Mouse (Mus musculus): ENCODE measurements around the gene Dlg4. TPM values are rescaled to one million over a fixed set of nuclear protein-coding genes. Genes with fewer than 3 reads are reported as not detected.

The Dlg4 gene
- polyA plus RNA-seq, 1 experiment: 8.3 TPM

DNA sequence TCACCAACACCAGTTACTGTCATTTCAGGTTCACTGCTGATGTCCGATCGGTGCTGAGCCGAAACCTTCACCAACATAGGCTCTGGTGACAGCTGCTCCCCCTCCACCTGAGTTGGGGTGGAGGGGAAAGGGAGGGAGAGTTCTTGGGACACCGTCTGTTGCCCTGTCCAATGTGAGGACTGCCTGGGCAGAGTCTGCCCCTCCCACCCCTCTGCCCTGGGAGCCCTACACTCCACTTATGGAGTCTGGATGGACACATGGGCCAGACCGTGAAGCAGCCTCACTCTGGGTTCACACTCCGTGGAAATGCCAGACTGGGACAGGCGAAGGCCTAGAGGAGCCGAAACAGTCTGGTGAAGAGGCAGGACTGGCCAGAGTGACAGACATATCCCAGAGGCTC lies 26.8 kb upstream of the Dlg4 start:
- no peak for DNase-seq
- TF ChIP-seq POLR2A (IDR thresholded peaks at IDR 0.05; ENCODE audit: low read depth, low read length) (no peak), CTCF (conservative IDR thresholded peaks at IDR 0.05; ENCODE audit: insufficient read depth, insufficient read length, low read depth, low read length) (no peak)
- Histone ChIP-seq H3K27me3 (replicated peaks; ENCODE audit: control insufficient read depth, insufficient read depth, low read length) (no peaks in the 10 kb centered on the region), H3K27ac (ENCODE audit: insufficient read depth, low read depth, low read length) (no peak overlapping the region), H3K4me1 (ENCODE audit: control insufficient read depth, insufficient read depth, low read length) (peaks cover 3% of the 10 kb centered on the region; the same call in 1 of the 2 replicates), H3K36me3 (ENCODE audit: control insufficient read depth, insufficient read depth, low read length) (peaks cover 4% of the 10 kb centered on the region), H3K4me3 (ENCODE audit: insufficient read depth, low read depth, low read length) (no peak overlapping the region)
- WGBS: 84% methylated on average over 8 of the region's 8 CpGs

DNA sequence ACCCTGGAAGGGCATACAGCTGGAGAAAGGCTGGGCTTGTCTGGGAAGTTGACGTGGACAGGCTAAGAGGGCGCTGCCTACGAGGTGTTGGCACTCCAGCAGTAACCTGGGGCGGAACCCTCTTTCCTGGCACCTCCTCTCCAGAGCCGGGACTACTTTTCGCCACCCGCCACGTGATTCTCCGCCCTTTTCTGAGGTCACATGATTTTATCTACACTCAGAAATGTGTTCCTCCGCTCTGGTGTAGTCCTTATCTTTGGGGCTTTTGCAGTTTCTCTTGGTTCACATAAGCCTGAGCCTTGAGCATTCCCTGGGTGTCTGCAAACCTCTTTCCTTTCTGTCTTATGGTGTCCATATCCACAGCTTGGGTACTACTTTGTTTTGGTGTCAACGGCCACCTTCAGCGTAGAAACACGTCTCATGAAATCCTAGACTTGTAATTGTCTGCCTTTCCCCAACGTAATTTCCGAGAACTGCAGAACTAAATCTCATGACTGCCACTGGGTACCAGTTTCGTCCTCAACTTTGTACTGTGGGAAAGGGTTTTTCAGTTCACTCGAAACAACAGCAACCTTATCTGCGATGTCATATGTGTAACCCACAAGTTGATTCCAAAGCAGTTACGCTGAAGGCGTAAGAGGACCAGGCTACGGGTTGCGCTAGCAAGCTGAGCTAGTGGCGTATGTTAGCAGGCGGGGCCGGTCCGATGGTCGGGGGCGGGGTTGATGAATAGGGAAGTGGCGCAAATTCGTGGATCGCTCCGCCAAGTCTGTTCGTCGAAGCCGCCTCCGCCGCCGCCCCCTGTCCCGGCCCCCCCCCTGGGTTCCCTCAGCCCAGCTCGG lies 25.7 kb upstream of the Dlg4 start, which contains the start of gene Gabarap:
Gene Gabarap (plus strand): TSS at position 294 of the 842 bp plus-strand sequence.
- under 1% methylated on average over 40 of the region's 40 CpGs for WGBS
- H3K4me1 ChIP-seq (ENCODE audit: control insufficient read depth, insufficient read depth, low read length): peaks cover 3% of the 10 kb centered on the region; the same call in 1 of the 2 replicates
- TF ChIP-seq POLR2A (IDR thresholded peaks at IDR 0.05; ENCODE audit: low read depth, low read length) (peak; percentile 58), CTCF (conservative IDR thresholded peaks at IDR 0.05; ENCODE audit: insufficient read depth, insufficient read length, low read depth, low read length) (no peak)
- peaks cover 4% of the 10 kb centered on the region for H3K36me3 ChIP-seq (ENCODE audit: control insufficient read depth, insufficient read depth, low read length)
- peak within 1 kb of the TSS; percentile 100 for H3K27ac ChIP-seq (ENCODE audit: insufficient read depth, low read depth, low read length)
- peak; percentile 99 for DNase-seq
- peak within 1 kb of the TSS; percentile 96 for H3K4me3 ChIP-seq (ENCODE audit: insufficient read depth, low read depth, low read length)
- no peaks in the 10 kb centered on the region for H3K27me3 ChIP-seq (replicated peaks; ENCODE audit: control insufficient read depth, insufficient read depth, low read length)

- no peak for TF ChIP-seq CTCF (conservative IDR thresholded peaks at IDR 0.05; ENCODE audit: insufficient read depth, insufficient read length, low read depth, low read length)
- no peak for TF ChIP-seq POLR2A (IDR thresholded peaks at IDR 0.05; ENCODE audit: low read depth, low read length)
- H3K27ac ChIP-seq (ENCODE audit: insufficient read depth, low read depth, low read length): peak overlapping the region; percentile 88
- DNase-seq: no peak
- H3K4me1 ChIP-seq (ENCODE audit: control insufficient read depth, insufficient read depth, low read length): peaks cover 3% of the 10 kb centered on the region; the same call in 1 of the 2 replicates
- WGBS: 1% methylated on average over 15 of the region's 15 CpGs
- H3K4me3 ChIP-seq (ENCODE audit: insufficient read depth, low read depth, low read length): peak overlapping the region; percentile 96
- peaks cover 2% of the 10 kb centered on the region; the same call in 1 of the 2 replicates for H3K36me3 ChIP-seq (ENCODE audit: control insufficient read depth, insufficient read depth, low read length)
- no peaks in the 10 kb centered on the region for H3K27me3 ChIP-seq (replicated peaks; ENCODE audit: control insufficient read depth, insufficient read depth, low read length)
Observed at GRCm38 (mm10) chr11:69991711-69992110, 25.0 kb upstream of the Dlg4 start.

- peaks cover 2% of the 10 kb centered on the region; the same call in 1 of the 2 replicates for H3K36me3 ChIP-seq (ENCODE audit: control insufficient read depth, insufficient read depth, low read length)
- peak; percentile 63 for DNase-seq
- H3K4me1 ChIP-seq (ENCODE audit: control insufficient read depth, insufficient read depth, low read length): peaks cover 3% of the 10 kb centered on the region; the same call in 1 of the 2 replicates
- TF ChIP-seq CTCF (conservative IDR thresholded peaks at IDR 0.05; ENCODE audit: insufficient read depth, insufficient read length, low read depth, low read length) (no peak), POLR2A (IDR thresholded peaks at IDR 0.05; ENCODE audit: low read depth, low read length) (no peak)
- no peak overlapping the region; the same call in 1 of the 2 replicates for H3K27ac ChIP-seq (ENCODE audit: insufficient read depth, low read depth, low read length)
- peak overlapping the region; percentile 47 for H3K4me3 ChIP-seq (ENCODE audit: insufficient read depth, low read depth, low read length)
- H3K27me3 ChIP-seq (replicated peaks; ENCODE audit: control insufficient read depth, insufficient read depth, low read length): no peaks in the 10 kb centered on the region
- 31% methylated on average over 10 of the region's 10 CpGs for WGBS
Observed at GRCm38 (mm10) chr11:69992396-69992795, 24.3 kb upstream of the Dlg4 start.

DNA sequence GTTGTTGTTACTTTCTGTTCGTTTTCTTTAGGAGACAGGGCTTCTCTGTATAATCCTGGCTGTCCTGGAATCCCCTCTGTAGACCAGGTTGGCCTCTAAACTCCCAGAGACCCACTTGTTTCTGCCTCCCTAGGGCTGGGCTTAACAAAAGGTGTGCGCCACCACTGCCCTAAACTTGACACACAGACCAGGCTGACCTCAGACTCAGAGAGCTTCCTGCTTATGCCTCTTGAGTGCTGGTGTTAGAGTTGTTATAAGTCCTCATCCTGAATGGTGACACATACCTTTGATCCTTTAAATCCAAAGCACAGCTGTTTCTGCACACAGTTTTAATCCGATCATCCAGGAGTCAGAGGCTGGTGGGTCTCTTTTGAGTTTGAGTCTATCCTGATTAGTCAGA lies 23.8 kb upstream of the Dlg4 start:
- no peak for TF ChIP-seq POLR2A (IDR thresholded peaks at IDR 0.05; ENCODE audit: low read depth, low read length)
- no peak for TF ChIP-seq CTCF (conservative IDR thresholded peaks at IDR 0.05; ENCODE audit: insufficient read depth, insufficient read length, low read depth, low read length)
- Histone ChIP-seq H3K36me3 (ENCODE audit: control insufficient read depth, insufficient read depth, low read length) (peaks cover 2% of the 10 kb centered on the region; the same call in 1 of the 2 replicates), H3K27ac (ENCODE audit: insufficient read depth, low read depth, low read length) (no peak overlapping the region; the same call in 1 of the 2 replicates), H3K27me3 (replicated peaks; ENCODE audit: control insufficient read depth, insufficient read depth, low read length) (no peaks in the 10 kb centered on the region), H3K4me3 (ENCODE audit: insufficient read depth, low read depth, low read length) (no peak overlapping the region), H3K4me1 (ENCODE audit: control insufficient read depth, insufficient read depth, low read length) (peaks cover 3% of the 10 kb centered on the region; the same call in 1 of the 2 replicates)
- WGBS: 87% methylated on average over 3 of the region's 3 CpGs
- no peak for DNase-seq

DNA sequence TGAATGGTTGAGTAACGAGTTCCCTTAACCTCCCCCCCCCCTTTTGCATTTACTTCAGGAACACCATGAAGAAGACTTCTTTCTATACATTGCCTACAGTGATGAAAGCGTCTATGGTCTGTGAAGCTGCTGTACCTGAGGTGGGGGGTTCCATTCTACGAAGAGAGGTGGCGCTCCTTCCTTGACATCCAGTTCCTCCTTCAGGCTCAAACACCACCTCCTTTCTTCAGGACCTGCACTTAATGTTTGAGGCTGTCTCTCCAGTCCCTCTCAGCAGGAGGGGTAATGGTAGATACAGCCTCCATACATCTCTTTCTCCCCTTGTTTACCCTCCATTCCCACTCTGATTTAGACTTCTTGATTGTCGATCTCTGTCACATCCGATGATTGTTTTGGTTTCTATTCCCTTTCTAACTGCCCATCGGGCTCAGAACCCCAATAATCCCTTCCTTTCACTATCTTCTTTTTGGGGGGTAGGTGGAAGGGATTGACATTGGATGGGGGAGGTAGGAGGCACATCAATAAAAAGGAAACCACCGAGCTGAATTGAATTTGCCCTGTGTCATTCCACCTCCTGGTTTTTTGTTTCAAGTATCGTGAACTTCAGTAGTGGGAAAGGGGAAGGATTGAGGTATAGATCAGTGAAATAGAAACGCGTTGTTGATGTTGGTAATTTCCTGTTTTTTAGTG lies 22.2 kb upstream of the Dlg4 start:
- no peak for DNase-seq

More for the DNA sequence above, 22.2 kb upstream of the Dlg4 start:
- H3K4me3 ChIP-seq (ENCODE audit: insufficient read depth, low read depth, low read length): no peak overlapping the region
- WGBS: 84% methylated on average over 11 of the region's 11 CpGs
- H3K27me3 ChIP-seq (replicated peaks; ENCODE audit: control insufficient read depth, insufficient read depth, low read length): no peaks in the 10 kb centered on the region
- no peak overlapping the region for H3K27ac ChIP-seq (ENCODE audit: insufficient read depth, low read depth, low read length)
- TF ChIP-seq CTCF (conservative IDR thresholded peaks at IDR 0.05; ENCODE audit: insufficient read depth, insufficient read length, low read depth, low read length) (no peak), POLR2A (IDR thresholded peaks at IDR 0.05; ENCODE audit: low read depth, low read length) (no peak)
- peaks cover 3% of the 10 kb centered on the region; the same call in 1 of the 2 replicates for H3K4me1 ChIP-seq (ENCODE audit: control insufficient read depth, insufficient read depth, low read length)
- H3K36me3 ChIP-seq (ENCODE audit: control insufficient read depth, insufficient read depth, low read length): peaks cover 2% of the 10 kb centered on the region; the same call in 1 of the 2 replicates
